Mouse (Mus musculus): ENCODE measurements around the gene Mmrn1.

Mmrn1 gene

DNA sequence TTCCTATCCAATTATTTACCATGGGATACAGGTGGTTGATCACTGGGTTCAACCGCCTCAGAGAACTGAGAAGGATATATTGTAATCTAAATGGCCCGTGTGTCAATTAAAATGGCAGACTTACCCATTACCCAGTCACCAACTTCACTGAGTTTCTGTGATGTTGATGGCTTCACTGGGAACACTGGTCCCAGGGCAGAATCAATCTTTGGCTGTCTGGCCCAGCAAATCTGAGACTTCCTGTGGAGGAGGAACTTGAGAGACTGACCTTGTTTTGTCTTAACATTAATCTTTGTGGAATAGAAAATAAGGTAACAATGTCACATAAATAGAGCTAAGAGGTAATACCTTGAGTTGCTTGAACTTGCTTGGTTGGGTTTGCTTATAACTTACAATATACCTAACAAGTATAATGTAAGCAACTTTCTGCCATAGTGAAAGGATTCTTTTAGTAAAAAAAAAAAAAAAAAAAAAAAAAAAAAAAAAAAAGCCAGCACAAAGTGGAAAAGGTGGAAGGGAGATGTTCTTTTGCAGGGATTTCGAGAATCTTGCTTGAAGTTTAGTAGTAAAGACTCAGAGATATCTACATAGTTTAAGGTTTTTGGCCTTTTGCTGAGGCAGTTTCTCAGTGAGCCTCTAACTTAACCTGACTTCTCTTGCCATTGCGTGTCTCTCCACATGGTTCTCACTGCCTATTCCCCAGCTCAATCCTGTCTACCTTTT is 68.8 kb downstream of the Mmrn1 start:
- no peak for DNase-seq (ENCODE audit: low read depth, low spot score)

DNA sequence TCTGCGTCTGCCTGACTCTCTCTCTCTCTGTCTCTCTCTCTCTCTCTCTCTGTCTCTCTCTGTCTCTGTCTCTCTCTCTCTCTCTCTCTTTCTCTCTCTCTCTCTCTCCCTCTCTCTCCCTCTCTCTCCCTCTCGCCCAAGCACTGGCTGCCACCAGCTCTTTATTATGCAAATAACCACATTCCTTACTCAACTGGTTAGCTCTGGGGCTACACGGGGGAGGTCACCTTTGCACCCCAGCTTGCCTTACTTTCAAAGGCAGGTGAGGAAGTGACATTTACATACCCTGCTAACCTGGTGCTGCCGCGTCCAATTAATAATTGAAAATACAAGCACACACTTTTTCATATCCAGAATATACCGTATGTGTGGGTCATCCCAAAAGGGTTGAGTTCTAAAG is 69.3 kb downstream of the Mmrn1 start:
- no peak for DNase-seq (ENCODE audit: low read depth, low spot score)

DNA sequence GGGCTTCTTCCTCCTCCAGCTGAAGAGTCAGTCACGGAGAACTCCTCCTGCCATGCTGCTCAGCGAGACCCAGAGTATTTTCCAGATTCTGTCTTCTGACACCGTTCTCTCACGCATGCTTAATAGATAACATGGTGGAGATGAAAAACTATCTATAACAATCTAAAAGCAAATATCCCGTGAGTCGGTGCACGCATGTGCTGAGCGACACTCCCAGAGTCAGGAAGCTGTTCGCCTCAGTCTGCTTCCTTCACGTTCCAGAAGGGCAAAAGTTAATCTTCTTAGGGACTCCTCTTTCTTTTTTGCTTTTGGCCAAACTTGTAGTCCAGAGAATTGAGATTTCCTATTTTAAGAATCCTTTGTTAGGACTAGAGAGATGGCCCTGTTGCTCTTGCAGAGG is 69.7 kb downstream of the Mmrn1 start:
- no peak for DNase-seq (ENCODE audit: low read depth, low spot score)

- no peak for DNase-seq (ENCODE audit: low read depth, low spot score)
Observed at GRCm38 (mm10) chr6:60995596-60995995, 70.8 kb downstream of the Mmrn1 start.

DNA sequence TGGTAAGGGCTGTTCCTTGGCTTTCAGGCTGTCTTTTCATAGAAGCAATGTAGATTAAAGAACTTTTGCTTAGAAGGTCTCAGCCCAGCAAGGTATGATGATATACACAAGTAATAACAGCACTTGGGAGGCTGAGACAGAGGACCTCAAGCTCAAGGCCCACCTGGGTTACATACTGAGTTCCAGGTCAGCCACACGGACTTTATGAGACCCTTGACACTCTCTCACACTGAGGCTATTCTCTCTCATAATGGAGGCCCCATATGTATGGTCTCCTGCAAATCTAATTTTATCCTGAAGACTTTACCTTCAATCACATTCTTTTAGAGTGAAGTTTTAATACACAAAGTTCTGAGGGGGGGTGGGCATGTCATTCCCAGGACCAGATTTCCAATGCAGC is 71.6 kb downstream of the Mmrn1 start:
- no peak for DNase-seq (ENCODE audit: low read depth, low spot score)

GRCm38 (mm10) chr6:61001003-61001790 is 76.4 kb downstream of the Mmrn1 start:
- no peak for DNase-seq (ENCODE audit: low read depth, low spot score)

GRCm38 (mm10) chr6:61003916-61004765 is 79.4 kb downstream of the Mmrn1 start:
- DNase-seq (ENCODE audit: low read depth, low spot score), result no peak

- DNase-seq (ENCODE audit: low read depth, low spot score), result no peak
Observed at GRCm38 (mm10) chr6:61013780-61014179, 89.0 kb downstream of the Mmrn1 start.

DNA sequence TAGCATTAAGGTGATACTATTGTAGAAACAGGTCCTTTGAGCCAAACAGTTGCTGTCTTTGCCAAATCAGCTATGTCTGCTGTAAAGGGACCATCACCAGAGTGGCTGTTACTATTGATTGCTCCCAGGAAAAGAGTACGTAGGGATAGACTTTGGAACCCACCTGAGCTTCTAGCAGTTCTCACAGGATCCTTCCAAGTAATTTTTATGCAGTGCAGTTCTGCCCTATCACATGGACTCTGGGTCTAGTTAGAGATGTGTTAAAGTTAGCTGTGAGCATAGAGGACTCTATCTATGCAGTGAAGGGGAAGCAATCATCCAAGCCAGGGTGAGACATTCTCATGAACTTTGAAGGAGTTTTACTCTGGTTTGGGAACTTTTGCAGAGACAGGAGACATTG is 94.9 kb downstream of the Mmrn1 start:
- no peak for DNase-seq (ENCODE audit: low read depth, low spot score)

DNA sequence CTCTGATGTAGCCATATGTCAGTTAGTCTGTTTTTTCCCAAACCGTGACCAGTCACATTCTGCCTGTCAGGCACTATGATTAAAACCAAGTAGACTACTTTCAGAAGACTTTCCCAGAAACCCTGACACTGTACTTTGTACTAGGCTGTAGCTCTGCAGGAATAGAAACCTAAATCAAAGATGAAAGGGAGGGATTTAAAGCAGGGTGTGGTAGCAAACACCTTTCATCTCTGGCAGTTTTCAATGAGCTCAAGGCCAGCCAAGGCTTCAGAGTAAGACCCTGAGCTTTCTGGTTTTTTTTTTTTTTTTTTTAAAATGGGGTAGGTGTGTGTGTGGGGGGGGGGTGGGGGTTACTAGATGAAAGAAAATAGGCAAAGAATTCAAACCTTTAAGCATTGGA is 96.2 kb downstream of the Mmrn1 start:
- no peak for DNase-seq (ENCODE audit: low read depth, low spot score)

- no peak for DNase-seq (ENCODE audit: low read depth, low spot score)
Observed at GRCm38 (mm10) chr6:61033251-61033650, 108.5 kb downstream of the Mmrn1 start.
